Mouse (Mus musculus): ENCODE data around the gene Unc13b.

GRCm38 (mm10) chr4:43018156-43018555 lies 40.6 kb upstream of the Unc13b start:
- TF ChIP-seq POLR2A (IDR thresholded peaks at IDR 0.05; ENCODE audit: control insufficient read depth, low read depth, low read length) (no peak), CTCF (IDR thresholded peaks at IDR 0.05; ENCODE audit: control insufficient read depth, insufficient read depth, insufficient replicate concordance, low read depth, low read length) (no peak)

All from testis, adult 2 months (tissue).